Mouse (Mus musculus) hindbrain, embryonic 16.5 days (tissue): ENCODE data around the gene Nop10. TPM values are rescaled to one million over a fixed set of nuclear protein-coding genes. Genes with fewer than 3 reads are reported as not detected.
A peak's percentile ranks its signal among the peaks of the same experiment; 100 is the strongest.

Source experiments
- ATAC-seq: fragments of 200-750 bp; cut with Nextera tagmentation; 2 replicates; pipeline ENCODE4 v1.8.0; 2017; ENCODE audit warnings: moderate TSS enrichment, moderate library complexity
- H3K27ac ChIP-seq: fragments of 300-500 bp; sonication (generic); 2 replicates; pipeline ENCODE4 v1.5.1; 2014; ENCODE audit warnings: low read depth, mild to moderate bottlenecking, control low read depth, low read length, moderate library complexity
- H3K27me3 ChIP-seq: fragments of 300-500 bp; sonication (generic); replicated peaks from 2 replicates; pipeline ENCODE4 v1.6.1; 2014; ENCODE audit warnings: low read length; ENCODE audit not compliant: control insufficient read depth, insufficient read depth
- H3K36me3 ChIP-seq: fragments of 300-500 bp; sonication (generic); 2 replicates; pipeline ENCODE4 v1.6.1; 2014; ENCODE audit warnings: mild to moderate bottlenecking, low read length, moderate library complexity, mixed read lengths; ENCODE audit not compliant: control insufficient read depth, insufficient read depth
- H3K4me1 ChIP-seq: fragments of 300-500 bp; sonication (generic); 2 replicates; pipeline ENCODE4 v1.6.1; 2014; ENCODE audit warnings: low read depth, low read length; ENCODE audit not compliant: control insufficient read depth, insufficient read depth
- H3K4me2 ChIP-seq: fragments of 300-500 bp; sonication (generic); 2 replicates; pipeline ENCODE4 v1.6.1; 2014; ENCODE audit warnings: mild to moderate bottlenecking, low read length, control low read depth, moderate library complexity
- H3K4me3 ChIP-seq: fragments of 300-500 bp; sonication (generic); 2 replicates; pipeline ENCODE4 v1.5.1; 2014; ENCODE audit warnings: mild to moderate bottlenecking, low read length, control low read depth, moderate library complexity
- H3K9ac ChIP-seq: fragments of 300-500 bp; sonication (generic); 2 replicates; pipeline ENCODE4 v1.6.1; 2014; ENCODE audit warnings: low read depth, mild to moderate bottlenecking, control low read depth, low read length, moderate library complexity
- H3K9me3 ChIP-seq: fragments of 300-500 bp; sonication (generic); 2 replicates; pipeline ENCODE4 v1.6.1; 2014; ENCODE audit warnings: mild to moderate bottlenecking, low read length, moderate library complexity; ENCODE audit not compliant: control insufficient read depth
- WGBS: fragments of 180-500 bp; shearing (Covaris S2); extraction: QIAGEN DNeasy Blood & Tissue Kit; methylation state at CpG from one replicate; pipeline ENCODE4 v1.1.7; 2014; 5-methylcytosine and 5-hydroxymethylcytosine counted together
- polyA plus RNA-seq: library from polyadenylated mRNA; unstranded; fragments of >200 nt; fragmentation: Nextera tagmentation; extraction: Ambion mirVana; gene quantifications from 2 replicates; pipeline ENCODE4 v1.2.1, GENCODE M21; 2015

The Nop10 gene
- polyA plus RNA-seq, 1 experiment from 2014 or later, result 189 TPM

- no peaks in the 10 kb centered on the region for H3K36me3 ChIP-seq
- no peak within 1 kb of the TSS for H3K4me2 ChIP-seq
- H3K27me3 ChIP-seq, result no peaks in the 10 kb centered on the region
- H3K4me3 ChIP-seq, result no peak within 1 kb of the TSS
- ATAC-seq, result no peak
- no peak within 1 kb of the TSS for H3K27ac ChIP-seq
- WGBS, result 76% methylated on average over 10 of the region's 10 CpGs
- H3K4me1 ChIP-seq, result peaks cover 9% of the 10 kb centered on the region
- H3K9me3 ChIP-seq, result no peaks in the 10 kb centered on the region
- no peak within 1 kb of the TSS for H3K9ac ChIP-seq
These were observed 2.3 kb upstream of the Nop10 start, which contains the start of gene Nutm1 for GRCm38 (mm10) chr2:112259241-112259962. TSS of gene Nutm1 (minus strand) at chr2:112259291.

GRCm38 (mm10) chr2:112262779-112263295 lies 1.1 kb downstream of the Nop10 start:
- peak overlapping the region; percentile 57 for H3K4me2 ChIP-seq
- H3K36me3 ChIP-seq, result no peaks in the 10 kb centered on the region
- no peaks in the 10 kb centered on the region for H3K9me3 ChIP-seq
- ATAC-seq, result no peak
- H3K27ac ChIP-seq, result no peak overlapping the region
- H3K4me3 ChIP-seq, result peak overlapping the region; percentile 71
- WGBS, result 37% methylated on average over 4 of the region's 4 CpGs
- peaks cover 19% of the 10 kb centered on the region for H3K4me1 ChIP-seq
- H3K27me3 ChIP-seq, result no peaks in the 10 kb centered on the region
- H3K9ac ChIP-seq, result peak overlapping the region; percentile 70

GRCm38 (mm10) chr2:112264364-112264763 lies 2.6 kb downstream of the Nop10 start:
- Histone ChIP-seq H3K4me3 (no peak overlapping the region), H3K9ac (no peak overlapping the region), H3K27me3 (no peaks in the 10 kb centered on the region), H3K4me1 (peaks cover 25% of the 10 kb centered on the region), H3K27ac (no peak overlapping the region), H3K4me2 (no peak overlapping the region), H3K36me3 (no peaks in the 10 kb centered on the region), H3K9me3 (no peaks in the 10 kb centered on the region)
- ATAC-seq, result no peak
- 80% methylated on average over 4 of the region's 4 CpGs for whole genome bisulfite sequencing

GRCm38 (mm10) chr2:112265448-112266241 lies 3.9 kb downstream of the Nop10 start, which contains the start of gene Slc12a6:
TSS of gene Slc12a6 (plus strand) at chr2:112265825.
- H3K9me3 ChIP-seq, result no peaks in the 10 kb centered on the region
- peak within 1 kb of the TSS; percentile 94 for H3K4me3 ChIP-seq
- H3K27ac ChIP-seq, result peak within 1 kb of the TSS; percentile 93
- H3K36me3 ChIP-seq, result no peaks in the 10 kb centered on the region
- WGBS, result under 1% methylated on average over 67 of the region's 85 CpGs
- ATAC-seq, result peak; percentile 96
- H3K9ac ChIP-seq, result peak within 1 kb of the TSS; percentile 87
- H3K4me2 ChIP-seq, result peak within 1 kb of the TSS; percentile 79
- peaks cover 29% of the 10 kb centered on the region for H3K4me1 ChIP-seq
- no peaks in the 10 kb centered on the region for H3K27me3 ChIP-seq

- H3K4me1 ChIP-seq, result peaks cover 29% of the 10 kb centered on the region
- ATAC-seq, result peak; percentile 15
- H3K4me3 ChIP-seq, result peak within 1 kb of the TSS; percentile 94
- no peaks in the 10 kb centered on the region for H3K36me3 ChIP-seq
- under 1% methylated on average over 11 of the region's 11 CpGs for WGBS
- H3K4me2 ChIP-seq, result peak within 1 kb of the TSS; percentile 79
- no peaks in the 10 kb centered on the region for H3K27me3 ChIP-seq
- peak within 1 kb of the TSS; percentile 87 for H3K9ac ChIP-seq
- H3K27ac ChIP-seq, result peak within 1 kb of the TSS; percentile 93
- no peaks in the 10 kb centered on the region for H3K9me3 ChIP-seq
These were observed 4.5 kb downstream of the Nop10 start, which contains the start of gene Gm21985 for GRCm38 (mm10) chr2:112266242-112266592. TSS of gene Gm21985 (plus strand) at chr2:112266314.

- ATAC-seq, result no peak
- H3K4me1 ChIP-seq, result peaks cover 29% of the 10 kb centered on the region
These were observed 5.1 kb downstream of the Nop10 start for GRCm38 (mm10) chr2:112266780-112267179.

GRCm38 (mm10) chr2:112267547-112268269 lies 6.0 kb downstream of the Nop10 start:
- no peaks in the 10 kb centered on the region for H3K27me3 ChIP-seq
- no peak overlapping the region for H3K27ac ChIP-seq
- 75% methylated on average over 8 of the region's 8 CpGs for WGBS
- peak overlapping the region; percentile 79 for H3K4me2 ChIP-seq
- H3K4me1 ChIP-seq, result peaks cover 28% of the 10 kb centered on the region
- H3K9me3 ChIP-seq, result no peaks in the 10 kb centered on the region
- H3K36me3 ChIP-seq, result no peaks in the 10 kb centered on the region
- no peak for ATAC-seq
- H3K9ac ChIP-seq, result no peak overlapping the region
- H3K4me3 ChIP-seq, result peak overlapping the region; percentile 94; the same call in 1 of the 2 replicates

More at GRCm38 (mm10) chr2:112266780-112267179, 5.1 kb downstream of the Nop10 start:
- peak overlapping the region; percentile 79 for H3K4me2 ChIP-seq
- H3K4me3 ChIP-seq, result peak overlapping the region; percentile 94
- H3K36me3 ChIP-seq, result no peaks in the 10 kb centered on the region
- H3K27ac ChIP-seq, result no peak overlapping the region
- H3K9me3 ChIP-seq, result no peaks in the 10 kb centered on the region
- H3K9ac ChIP-seq, result peak overlapping the region; percentile 87
- H3K27me3 ChIP-seq, result no peaks in the 10 kb centered on the region
- 38% methylated on average over 10 of the region's 10 CpGs for WGBS

GRCm38 (mm10) chr2:112270011-112270410 lies 8.3 kb downstream of the Nop10 start:
- H3K4me2 ChIP-seq, result no peak overlapping the region; the same call in 1 of the 2 replicates
- H3K4me1 ChIP-seq, result peaks cover 20% of the 10 kb centered on the region
- no peaks in the 10 kb centered on the region for H3K9me3 ChIP-seq
- 91% methylated on average over 2 of the region's 2 CpGs for WGBS
- H3K4me3 ChIP-seq, result no peak overlapping the region
- no peaks in the 10 kb centered on the region for H3K36me3 ChIP-seq
- no peaks in the 10 kb centered on the region for H3K27me3 ChIP-seq
- ATAC-seq, result no peak
- no peak overlapping the region for H3K9ac ChIP-seq
- no peak overlapping the region for H3K27ac ChIP-seq
